Mouse (Mus musculus): ENCODE data around the gene 1110008P14Rik. TPM values are rescaled to one million over a fixed set of nuclear protein-coding genes. Genes with fewer than 3 reads are reported as not detected.

1110008P14Rik gene
- 10 to 100 TPM; 56.4 to 58.6 TPM for total RNA-seq (2021)
- long read RNA-seq, experiment 1, transcript 1110008P14Rik-201 (2 exons, 680 nt): major isoform, 35 of 39 reads
- long read RNA-seq, experiment 1, partial matches to known transcripts: 0 of 39 reads
- long read RNA-seq, experiment 1, other reads (novel, unspliced or antisense): 3 of 39 reads
- long read RNA-seq, experiment 2, transcript 1110008P14Rik-201 (2 exons, 680 nt): major isoform, 39 of 40 reads
- long read RNA-seq, experiment 2, partial matches to known transcripts: 0 of 40 reads
- long read RNA-seq, experiment 2, other reads (novel, unspliced or antisense): 1 of 40 reads

DNA sequence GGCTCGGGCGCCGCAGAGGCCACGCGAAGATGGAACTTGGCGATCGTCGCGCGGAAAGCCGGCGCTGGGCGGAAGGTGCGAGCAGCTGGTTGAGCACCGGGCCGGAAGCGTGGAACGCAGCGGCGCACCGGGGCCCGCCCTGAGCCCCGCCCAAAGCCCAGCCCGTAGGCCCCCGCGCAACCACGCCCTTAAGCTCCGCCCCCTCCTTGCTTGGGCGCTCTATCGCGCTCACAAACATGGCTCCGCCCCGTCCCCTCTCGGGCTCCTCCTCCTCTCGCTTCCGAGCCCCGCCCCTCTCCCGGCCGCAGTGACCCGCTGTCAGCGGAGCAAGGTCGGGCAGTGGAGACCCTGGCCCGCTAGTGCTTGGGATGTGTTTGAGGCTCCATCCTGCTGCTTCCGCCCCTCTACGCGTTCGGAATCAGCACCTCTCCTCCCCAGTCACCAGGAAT, at the start of gene 1110008P14Rik:
TSS of gene 1110008P14Rik (minus strand) at position 164 of the 449 bp plus-strand sequence.
- peak; percentile 84 to 93 for DNase-seq (ENCODE audit: low spot score in 2 of 2)

DNA sequence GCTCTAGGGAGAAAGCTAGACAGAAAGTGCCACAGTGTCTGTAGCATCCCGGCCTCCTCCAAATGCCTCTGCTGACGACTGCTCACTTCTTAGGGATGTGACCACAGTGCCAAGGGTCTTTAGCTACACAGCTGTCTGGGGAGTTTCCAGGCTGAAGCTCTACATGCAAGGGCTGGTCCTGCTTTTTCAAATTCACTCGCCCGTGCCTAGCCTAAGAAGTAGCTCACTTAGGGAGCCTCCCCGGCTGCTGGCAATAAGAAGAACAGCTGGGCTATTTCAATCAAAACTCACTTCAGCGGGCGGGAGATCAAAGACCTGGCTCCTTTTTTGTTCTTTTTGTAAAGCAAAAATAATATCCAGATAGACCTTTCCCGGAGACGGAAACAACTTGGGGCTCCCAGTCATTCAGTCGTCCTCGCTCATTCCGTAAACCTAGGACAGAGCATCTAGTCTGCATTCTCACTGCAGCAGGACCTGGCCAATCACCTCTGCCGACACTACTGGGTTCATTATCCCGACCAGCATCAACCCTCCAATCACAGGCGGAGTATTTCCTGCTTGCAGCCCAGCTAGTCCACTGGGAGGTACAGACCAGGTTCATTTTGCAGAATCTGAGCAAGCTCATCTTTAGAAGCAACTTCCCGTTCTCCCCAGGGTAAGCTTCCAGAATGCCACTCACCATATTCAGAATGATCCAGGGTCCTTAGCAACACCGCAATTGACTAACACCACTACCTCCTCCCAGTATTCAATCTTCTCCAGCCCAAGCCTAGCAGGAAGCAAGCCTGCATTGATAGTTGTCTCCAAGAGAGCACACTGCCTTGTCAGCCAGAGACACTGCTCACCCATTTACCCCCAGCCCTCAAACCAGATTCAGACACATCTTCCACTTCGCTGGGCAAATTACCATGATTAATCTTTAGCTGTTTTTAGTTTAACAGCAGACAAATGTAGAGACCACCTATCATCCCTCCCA, 49.3 kb upstream of the 1110008P14Rik start:
- peak; percentile 53 to 76 for DNase-seq (ENCODE audit: low spot score in 2 of 2)

DNA sequence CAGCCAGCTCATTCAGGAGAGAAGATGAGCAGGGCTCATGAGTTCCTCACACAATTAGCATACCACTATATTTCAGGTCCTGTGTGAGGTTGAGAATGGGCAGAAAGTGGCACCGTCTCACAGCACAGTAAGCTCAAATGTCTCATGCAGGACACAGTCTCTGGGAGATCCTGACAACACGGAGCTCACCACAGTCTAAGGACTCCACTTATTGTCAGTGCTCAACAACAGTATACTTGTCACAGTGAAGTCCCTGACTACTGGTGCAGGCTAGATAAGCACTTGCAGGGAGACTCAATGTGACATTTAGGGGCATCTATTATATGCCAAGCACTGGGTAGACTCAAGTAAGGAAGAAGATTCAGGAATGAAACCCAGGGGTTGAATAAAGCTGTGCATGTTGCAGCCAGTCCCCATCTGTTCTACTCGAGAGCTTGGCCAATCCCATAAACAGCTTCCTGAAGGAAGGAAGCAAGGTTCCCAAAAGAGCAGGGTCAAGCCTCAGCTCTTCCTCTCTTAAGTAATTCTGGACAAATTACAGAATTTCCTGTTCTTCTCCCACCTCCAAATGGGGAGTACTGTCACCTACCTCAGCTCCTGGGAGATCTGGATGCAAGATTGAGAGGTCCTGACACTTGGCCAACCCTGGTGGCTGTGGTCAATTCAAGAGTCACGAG, 47.6 kb upstream of the 1110008P14Rik start:
- DNase-seq (ENCODE audit: low spot score in 2 of 2): no peak

DNA sequence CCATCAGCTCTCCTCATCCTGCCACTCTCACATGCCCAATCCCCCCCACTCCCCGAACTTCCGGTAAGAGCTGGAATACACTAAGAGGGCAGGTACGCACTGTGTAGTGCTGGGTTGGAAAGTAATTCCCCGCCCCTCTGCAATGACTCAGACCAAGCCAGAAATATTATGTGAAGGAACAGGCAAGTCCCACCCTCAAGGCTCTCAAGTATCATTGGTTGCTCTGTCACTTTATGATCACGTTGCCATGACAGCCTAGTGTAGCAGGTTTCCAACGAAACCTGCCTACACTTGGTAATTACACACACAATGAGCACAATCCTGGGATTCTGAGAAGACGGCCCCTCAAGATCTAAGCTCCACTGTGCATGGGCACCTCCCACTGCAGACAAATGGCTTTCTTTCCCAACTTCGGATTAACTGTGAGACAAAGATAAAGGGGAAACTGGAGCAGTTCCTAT, 46.6 kb upstream of the 1110008P14Rik start:
- DNase-seq (ENCODE audit: low spot score in 2 of 2): no peak

DNA sequence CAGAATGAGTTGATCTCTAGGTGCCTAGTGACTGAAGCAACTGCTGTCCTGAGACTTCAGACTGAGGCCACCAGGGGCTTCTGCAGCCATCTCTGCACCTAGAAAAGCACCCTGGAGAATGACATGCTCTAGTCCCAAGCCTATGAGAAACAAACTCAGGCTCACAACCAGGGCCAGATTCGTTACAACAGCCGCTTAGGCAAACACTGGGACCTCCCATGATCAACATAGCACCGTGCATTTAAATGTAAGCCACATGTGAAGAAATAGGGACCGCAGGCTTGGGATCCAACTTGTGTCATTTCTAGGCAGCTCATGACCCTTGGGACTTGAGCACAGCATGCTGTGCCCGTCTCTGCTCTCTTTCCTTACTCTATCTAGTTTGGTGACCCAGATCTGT, 46.0 kb upstream of the 1110008P14Rik start:
- no peak for DNase-seq (ENCODE audit: low spot score in 2 of 2)

DNA sequence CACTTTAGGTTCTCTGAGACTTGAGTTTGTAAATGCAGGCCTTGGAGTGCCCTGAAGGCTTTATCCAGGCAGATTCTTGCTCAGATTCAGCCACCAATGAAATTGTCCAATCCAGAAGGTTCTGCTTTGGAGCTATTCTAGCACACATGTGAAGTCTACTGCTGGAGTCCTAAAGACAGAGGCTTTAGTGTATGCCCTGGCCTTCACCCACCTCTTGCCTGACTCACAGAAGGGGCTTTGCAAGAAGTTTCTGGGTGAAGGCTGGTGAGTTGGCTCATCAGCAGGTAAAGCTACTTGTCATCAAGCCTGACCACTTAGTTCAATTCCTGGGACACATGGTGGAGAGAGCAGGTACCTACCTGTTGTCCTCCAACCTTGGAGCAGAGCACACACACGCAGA, 44.4 kb upstream of the 1110008P14Rik start:
- no peak for DNase-seq (ENCODE audit: low spot score in 2 of 2)

DNA sequence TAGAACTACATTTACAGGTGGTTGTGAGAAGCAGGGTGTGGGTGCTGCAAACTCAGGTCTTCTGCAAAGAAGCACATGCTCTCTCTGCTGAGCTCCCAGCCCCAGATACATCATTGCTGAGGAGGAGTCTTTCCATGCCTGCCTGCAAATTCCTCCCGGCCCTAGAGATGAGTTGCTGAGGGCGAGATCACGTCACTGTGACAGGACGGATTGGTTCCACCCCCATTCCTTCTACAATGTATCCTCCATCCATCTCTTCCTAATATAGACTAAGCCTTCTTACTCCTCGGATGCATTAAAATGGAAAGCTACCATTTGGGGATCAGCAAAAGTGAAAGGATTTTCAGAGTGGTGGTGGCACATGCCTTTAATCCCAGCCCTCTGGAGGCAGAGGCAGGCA, 43.8 kb upstream of the 1110008P14Rik start:
- no peak for DNase-seq (ENCODE audit: low spot score in 2 of 2)

DNA sequence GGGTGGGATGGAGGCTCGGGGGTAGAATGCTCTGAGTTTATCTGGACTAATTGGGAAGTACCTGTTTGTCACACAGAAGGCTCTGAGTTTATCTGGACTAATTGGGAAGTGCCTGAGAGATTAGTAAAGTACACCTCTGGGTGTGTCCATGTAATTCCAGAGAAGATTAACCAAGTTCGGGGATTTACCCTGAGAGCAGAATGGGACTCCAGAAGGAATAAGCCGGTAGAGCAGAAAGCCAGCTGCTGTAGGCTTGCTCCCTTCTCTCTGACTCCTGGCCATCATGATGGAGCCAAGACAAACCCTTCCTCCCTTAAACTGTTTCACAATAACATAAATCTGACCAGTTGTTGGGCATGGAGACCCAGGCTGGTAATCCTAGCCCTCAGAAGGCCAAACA, 43.1 kb upstream of the 1110008P14Rik start:
- DNase-seq (ENCODE audit: low spot score in 2 of 2): no peak

DNA sequence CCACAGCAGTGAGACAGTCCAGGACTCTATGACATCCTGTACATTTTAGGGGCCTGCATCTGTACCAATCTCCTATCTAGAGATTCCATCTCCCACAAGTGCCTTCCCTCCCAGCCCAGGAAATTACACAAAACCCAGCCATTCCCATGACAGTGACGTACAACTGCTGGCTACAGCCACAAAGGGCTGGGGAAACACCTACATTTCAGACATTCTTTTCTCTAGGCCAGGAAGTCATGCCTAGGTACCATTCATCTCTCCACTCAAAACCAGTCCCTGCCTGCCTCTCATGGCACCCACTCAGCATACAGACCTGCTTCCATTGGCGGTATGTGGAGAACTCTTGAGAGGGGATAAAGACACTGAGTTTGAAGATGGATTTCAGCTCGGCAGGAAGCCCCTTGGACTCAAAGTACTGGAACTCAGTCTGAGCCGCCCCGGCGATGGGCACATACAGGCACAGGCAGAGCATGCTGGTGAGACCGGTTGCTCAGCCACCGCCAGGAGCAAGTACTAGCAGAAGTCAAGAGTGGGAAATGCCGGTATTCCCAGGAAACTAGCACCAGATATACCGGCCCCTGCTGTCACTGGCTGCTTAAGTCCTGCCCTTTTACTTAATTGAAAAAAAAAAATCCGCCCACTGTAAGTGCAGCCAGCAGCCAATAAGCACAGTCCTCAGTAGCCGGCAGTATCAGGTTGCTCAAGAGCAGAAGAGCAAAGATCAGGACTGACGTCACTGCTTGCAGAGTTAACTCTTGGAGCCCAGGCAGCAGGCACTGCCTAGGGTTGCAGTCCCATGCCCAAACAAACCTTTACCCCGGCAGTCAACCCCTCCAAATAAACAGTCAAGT, 42.0 kb upstream of the 1110008P14Rik start:
- peak in 1 of 2 experiments; percentile 63 for DNase-seq (ENCODE audit: low spot score in 2 of 2)

DNA sequence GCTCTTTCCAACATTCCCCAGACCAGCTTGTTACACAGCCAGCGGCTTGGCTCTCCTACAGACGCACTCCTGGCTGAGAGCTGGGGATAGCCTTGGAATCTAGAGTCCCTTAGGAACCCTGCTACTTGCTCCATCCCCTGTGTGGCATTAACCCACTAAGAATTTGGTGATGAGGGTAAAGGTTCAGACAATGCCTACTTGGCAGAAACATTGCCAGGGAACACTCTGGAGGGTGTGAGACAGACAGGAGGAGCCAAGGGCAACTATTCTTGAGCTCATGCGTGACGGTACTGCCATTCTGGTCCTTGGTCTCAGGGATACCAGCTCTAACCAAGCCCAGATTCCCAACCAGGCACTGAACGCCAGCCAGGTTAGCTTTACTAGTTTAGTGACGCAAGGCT, 40.1 kb upstream of the 1110008P14Rik start:
- DNase-seq (ENCODE audit: low spot score in 2 of 2): no peak

DNA sequence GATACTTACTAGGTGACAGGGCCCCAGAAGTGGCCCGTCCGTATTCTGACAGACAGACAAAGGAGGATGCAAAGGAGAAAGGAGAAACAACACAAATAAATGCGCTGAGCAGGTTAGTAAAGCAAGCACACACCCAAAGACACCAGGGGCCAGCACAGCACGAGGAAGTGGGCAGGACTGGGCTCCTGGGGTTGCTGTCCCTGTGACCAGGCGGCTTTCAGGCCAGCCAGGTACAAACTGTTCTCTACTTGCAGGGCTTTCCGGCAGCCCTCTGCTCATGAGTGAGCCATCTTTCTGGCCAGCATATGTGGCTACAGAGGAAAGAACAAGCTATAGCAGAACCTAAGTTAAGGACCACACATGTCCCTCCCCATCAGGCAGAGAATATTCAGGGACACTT, 38.9 kb upstream of the 1110008P14Rik start:
- no peak for DNase-seq (ENCODE audit: low spot score in 2 of 2)

DNA sequence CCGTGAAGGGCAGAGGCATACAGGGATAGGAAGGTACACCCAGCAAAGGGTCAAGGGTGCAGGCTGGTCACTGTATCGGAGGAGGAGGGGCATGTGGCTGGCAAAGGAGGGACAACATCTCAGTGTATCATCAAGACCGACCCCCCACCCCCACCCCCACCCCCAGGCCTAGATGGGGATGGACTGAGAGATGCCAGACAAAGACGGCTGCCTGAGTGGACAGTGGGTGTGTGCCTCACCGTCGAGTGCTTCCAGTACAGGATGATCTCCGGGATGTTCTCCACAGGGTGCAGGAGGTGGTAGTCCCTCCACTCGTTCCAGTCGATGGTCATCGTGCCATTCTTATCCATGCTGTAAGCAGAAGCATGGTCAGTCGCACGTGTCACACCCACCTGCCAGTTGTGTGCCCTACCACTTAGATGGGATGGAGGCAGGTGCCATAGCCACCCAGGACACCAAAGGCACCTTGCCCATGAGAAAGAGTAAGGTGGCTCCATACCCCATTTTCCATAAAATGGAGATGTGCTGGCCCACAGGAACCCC, 38.4 kb upstream of the 1110008P14Rik start:
- no peak for DNase-seq (ENCODE audit: low spot score in 2 of 2)

DNA sequence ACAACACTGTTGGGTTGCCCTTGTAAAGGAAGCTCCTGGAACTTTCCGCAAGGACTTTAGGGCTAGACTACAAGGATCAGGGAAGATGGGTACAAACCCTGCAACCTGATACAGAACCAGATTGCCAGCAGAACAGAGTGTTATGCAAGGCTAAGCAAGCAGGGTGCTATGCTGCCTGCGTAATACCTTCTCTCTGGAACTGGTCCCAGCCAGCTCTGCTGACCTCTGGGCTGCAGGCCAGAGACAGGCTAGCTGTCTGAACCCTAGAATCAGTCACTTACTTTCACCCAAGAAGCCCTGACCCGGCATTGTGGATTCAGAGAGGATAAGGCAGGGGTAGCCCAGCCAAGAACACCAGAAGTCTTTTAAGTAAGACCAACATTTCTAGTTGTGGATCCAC, 37.6 kb upstream of the 1110008P14Rik start:
- no peak for DNase-seq (ENCODE audit: low spot score in 2 of 2)

DNA sequence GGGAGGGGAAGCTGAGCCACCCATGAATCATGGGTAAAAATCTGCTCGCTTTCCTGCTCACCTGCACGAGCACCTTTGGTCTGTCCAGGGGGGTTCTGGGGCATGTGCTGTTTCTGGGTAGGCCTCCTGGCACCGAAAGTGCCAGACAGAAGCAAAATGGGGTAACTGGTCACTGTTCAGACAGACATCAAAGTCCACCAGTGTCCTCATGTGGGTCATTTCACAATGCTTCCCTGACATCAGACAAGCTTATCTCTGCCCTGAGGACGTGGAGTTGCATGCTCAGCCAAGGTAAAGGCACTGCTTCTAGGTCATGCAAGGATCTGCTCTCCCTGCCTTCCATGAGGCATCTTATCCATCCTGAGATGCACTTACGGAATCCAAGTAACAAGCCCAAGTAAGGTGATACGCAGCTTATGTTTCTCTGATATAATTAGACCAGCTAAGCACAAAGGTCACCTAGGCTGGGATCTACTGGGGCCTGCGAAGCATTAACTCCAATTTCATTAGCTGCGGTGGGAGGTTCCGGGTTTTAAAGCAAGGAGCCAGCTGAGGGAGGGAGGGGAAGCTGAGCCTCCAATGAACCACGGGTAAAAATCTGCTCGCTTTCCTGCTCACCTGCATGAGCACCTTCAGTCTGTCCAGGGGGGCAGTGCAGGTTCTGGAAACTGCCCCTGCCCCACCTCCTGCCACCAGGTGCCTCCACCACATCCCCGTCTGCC, 36.9 kb upstream of the 1110008P14Rik start:
- DNase-seq (ENCODE audit: low spot score in 2 of 2): no peak

DNA sequence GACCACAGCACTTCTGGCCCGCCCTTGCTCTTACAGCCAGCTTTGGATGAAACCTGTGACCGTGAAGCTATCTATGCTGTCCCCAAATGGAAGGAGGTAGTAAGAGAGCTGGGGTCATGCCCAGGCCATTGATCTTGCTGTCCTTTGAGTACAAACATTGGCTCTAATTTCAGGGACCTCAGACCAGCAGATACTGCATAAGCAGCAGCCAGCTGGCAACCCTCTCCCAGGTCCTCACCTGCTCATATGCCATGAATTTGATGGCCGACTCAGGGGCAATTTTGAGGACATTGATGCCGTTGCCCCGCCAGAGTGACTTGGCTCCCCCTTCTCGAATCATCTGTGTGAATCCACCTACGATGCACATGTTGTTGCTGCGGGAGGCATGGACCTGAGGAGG, 35.7 kb upstream of the 1110008P14Rik start:
- DNase-seq (ENCODE audit: low spot score in 2 of 2): no peak

DNA sequence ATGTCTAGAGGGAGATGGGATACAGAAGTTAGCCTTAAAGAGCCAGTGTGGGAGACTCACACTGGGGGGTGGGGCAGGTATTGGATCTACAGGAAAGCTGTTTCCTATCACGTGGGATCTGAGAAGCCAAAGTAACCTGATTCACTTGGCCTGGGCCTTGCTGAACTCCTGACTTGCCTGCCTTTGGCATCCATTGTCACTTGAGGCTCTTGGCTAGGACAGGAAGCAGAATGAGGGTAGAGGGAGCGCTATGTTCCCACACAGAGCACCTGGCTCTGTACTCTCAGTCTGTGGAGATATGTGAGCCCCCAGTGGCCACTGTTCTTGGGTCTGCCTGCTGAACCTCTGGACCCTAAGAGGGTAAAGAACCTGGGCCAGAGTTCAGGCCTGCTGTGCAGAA, 34.8 kb upstream of the 1110008P14Rik start:
- no peak for DNase-seq (ENCODE audit: low spot score in 2 of 2)

DNA sequence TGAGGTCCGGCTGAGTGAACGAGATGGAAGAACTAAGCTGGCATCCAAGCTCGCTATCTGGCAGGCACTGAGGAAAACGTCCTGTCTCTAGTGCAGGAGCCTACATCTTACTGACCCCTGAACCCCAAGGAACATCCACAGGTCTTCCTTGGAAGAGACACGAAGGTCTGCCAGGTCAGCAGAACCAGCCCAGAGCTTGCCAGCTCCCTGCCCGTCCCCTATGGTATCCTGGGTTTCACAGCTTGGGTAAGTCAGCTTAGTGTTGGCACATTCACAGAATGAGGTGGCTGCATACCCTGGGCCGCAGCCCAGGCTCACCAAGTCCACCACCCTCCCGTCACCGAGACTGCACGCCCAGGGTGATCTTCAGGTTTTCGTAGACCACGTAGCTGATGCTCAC, 34.1 kb upstream of the 1110008P14Rik start:
- no peak for DNase-seq (ENCODE audit: low spot score in 2 of 2)

DNA sequence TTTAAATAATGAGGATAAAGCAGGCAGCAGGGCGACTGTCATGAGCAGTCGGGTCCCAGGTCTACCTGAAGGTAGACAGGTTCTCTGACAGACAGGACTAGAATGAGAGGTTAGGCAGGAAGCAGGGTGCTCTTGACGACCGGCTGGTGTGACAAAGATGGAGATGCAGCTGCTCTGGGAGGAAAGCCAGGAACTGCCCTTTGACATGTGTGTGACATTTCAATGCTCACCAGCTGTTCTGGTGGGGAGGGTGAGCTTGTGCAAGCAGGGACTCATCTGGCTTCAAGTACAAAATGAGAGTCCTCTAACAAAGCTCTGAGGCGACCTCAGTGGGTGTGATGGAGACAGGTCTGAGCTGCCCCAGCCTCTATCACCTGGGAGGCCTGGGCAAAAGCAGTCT, 32.2 kb upstream of the 1110008P14Rik start:
- peak in 1 of 2 experiments; percentile 42 for DNase-seq (ENCODE audit: low spot score in 2 of 2)

DNA sequence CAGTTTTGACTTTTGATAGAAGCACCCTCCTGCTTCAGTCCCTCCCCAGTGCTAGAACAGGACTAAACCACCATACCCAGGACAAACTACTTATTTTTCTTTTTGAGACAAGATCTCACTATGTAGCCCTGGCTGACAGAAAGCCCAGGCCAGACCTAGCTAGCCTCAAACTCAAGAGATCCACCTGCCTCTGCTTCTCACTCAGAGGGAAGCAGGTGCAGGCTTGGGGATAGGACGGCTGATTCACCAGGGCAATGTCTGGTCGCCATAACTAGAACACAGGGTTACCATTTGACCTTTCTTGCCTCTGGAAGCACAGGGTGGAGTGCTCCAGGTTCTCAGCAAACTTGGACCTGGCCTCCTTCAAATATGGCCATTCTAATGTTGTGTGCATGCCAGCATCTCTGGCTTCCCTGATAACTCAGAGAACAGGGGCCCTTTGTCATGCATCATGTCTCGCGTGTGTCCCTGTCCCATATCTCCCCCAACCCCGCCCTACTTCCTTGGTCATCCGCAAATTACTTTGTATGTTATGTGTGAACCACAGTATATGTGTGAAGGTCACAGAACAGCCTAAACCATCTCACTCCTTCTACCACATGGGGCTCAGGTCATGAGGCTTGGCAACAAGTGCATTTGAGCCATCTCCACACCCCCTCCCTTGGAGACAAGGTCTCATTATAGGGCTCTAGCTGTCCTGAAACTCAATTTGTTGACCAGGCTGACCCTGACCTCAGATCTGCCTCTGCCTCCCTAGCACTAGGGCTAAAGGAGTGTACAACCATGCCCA, 31.2 kb upstream of the 1110008P14Rik start:
- no peak for DNase-seq (ENCODE audit: low spot score in 2 of 2)

All from gastrocnemius, postnatal 4 days (tissue).